In the genomic region with DNA sequence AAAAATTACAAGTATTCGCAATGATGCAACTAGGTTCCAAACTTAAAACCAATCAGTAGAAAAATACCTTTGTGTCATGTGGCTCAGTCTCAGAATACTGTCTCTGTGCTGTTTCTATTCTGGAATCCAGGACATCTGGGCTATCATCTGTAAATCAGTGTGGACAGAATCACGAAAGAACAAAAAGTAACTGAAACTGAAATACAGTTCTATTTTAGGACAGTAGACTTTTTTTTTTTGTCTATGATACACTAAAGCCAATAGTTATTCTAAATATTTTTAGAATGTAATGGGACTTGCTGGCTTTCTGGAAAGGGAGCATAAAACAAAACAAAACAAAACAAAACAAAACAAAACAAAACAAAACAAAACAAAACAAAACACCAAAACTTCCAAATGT, we compare ENCODE assay signal across 22 mouse cellular contexts. TPM values are rescaled to one million over a fixed set of nuclear protein-coding genes. Genes with fewer than 3 reads are reported as not detected.
"Had no signal": no experiment of that assay in that cellular context is flagged by ENCODE, and none has a peak within 500 bp of the region (broad histone marks: within the 10 kb centered on the region; RNA-seq: fewer than 3 reads in every experiment).

No protein-coding gene starts in this region.

- H3K9me3 ChIP-seq: midbrain, embryonic 10.5 days; midbrain, embryonic 12.5 days; neural tube, embryonic 13.5 days; neural tube, embryonic 15.5 days had no signal

- H3K27me3 ChIP-seq: midbrain, embryonic 12.5 days; neural tube, embryonic 13.5 days; neural tube, embryonic 15.5 days had no signal

- H3K9ac ChIP-seq: lung, embryonic 14.5 days; midbrain, embryonic 12.5 days; neural tube, embryonic 13.5 days; neural tube, embryonic 15.5 days had no signal

- H3K4me3 ChIP-seq: midbrain, embryonic 10.5 days; midbrain, embryonic 12.5 days; myocyte; neural tube, embryonic 13.5 days; neural tube, embryonic 15.5 days had no signal

- DNase-seq: lung, adult 18-20 months; lung, embryonic 14.5 days; lung, postnatal 10 days; midbrain, embryonic 14.5 days; retina, postnatal 1 day; right cerebral cortex, adult 18-20 months; right cerebral cortex, postnatal 25 days; right cerebral cortex, postnatal 4 days; spleen, adult 18-20 months; thymus, adult 2 months; thymus, postnatal 25 days; thymus, postnatal 4 days had no signal

- H3K4me2 ChIP-seq: lung, embryonic 14.5 days; midbrain, embryonic 12.5 days; neural tube, embryonic 13.5 days; neural tube, embryonic 15.5 days had no signal

- ATAC-seq: midbrain, embryonic 16.5 days had no signal

- H3K27ac ChIP-seq: midbrain, embryonic 10.5 days; midbrain, embryonic 12.5 days; neural tube, embryonic 13.5 days; neural tube, embryonic 15.5 days had no signal

- H3K4me1 ChIP-seq: midbrain, embryonic 10.5 days; midbrain, embryonic 12.5 days; neural tube, embryonic 13.5 days; neural tube, embryonic 15.5 days had no signal

RNA-seq across cellular contexts. Expression of a gene that starts 40.8 kb away (rescaled TPM):
- polyA plus RNA-seq: liver, embryonic 16.5 days; lung, embryonic 14.5 days; lung, embryonic 16.5 days; midbrain, embryonic 14.5 days; midbrain, embryonic 16.5 days; testis, adult 2 months; thymus, adult 2 months; urinary bladder, adult 2 months had no signal
